Mouse (Mus musculus): ENCODE measurements around the gene Sar1b.

The Sar1b gene

DNA sequence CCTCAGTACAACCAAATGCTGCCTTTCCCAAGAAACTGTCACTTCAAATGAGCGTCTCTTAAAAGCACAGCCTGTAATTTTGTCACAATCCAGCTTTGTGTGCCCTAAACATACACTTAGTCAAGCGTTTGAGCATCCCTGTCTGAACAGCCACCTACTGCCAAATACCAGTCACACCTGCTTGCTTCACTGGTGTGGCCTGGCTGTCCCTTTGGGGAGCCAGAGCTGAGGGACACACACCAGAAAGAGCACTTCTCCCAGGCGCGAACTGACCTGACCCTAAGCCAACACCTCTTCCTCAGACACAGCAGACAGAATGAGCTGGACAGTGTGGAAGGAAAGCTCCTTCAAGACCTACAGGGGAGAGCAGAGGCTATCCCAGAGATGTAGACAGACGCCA, 69.5 kb downstream of the Sar1b start:
- no peak for DNase-seq

DNA sequence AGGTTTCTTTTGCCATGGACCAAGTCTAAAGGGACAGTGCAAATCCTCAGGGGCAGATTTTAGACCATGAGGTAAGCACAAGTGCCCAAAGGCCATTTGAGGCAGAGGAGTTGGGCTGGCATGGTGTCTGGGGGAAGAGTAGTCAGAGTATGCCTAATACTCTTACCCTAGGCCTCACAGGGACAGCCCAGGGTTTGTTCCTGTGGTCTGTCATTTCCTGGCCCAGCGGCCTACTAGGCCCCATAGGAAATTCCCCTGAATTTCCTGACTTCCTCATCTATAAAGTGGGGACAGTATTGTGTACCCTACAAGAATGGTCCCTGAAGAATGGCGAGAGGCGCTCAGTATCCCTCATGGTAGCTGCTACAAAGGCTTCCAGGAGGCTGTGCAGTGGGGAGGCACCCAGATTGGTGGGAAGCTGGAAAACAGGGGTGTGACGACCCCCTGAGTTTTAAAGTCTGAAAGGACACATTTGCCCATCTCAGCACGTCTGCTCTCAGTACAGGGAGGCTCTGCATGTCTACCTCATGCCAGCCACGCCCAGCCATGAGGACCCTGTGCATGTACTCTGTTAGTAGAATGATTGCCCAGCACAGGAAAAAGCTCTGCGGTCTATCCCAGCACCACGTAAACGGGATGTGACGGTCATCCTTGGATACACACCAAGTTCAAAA, 70.0 kb downstream of the Sar1b start:
- no peak for DNase-seq

DNA sequence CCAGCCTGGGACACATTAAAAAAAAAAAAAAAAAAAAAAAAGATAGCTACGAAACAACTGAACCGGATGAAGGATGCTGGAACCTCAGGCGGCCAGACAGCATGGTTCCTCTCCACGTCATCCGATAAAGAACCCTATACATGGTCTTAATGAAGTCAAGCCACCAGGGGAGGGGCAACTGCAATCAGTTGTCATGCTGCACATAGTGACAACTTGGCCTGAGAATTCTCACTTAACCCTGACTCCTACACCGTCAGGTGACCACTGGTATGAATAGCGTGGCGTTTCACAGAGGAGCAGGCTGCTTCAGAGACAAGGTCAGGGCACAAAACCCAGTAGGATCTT, 70.6 kb downstream of the Sar1b start:
- DNase-seq = no peak

DNA sequence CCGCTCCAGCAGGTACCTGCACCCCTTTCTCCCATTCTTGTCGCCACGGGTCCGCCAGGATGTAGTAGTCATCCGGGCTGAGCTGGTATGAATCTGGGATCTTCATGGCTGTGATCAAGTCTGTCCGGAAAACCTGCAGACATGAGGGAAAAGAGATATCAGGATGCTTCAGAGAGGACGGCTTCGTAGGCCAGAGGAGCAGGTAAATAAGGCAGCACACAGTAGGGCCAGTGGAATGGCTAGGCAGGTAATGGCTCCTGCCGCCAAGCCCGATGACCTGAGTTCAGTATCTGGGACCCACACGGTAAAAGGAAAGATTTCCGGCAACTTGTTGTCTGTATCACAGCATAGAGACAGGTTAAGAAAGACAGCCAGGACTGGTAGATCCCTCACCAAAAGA, 72.1 kb downstream of the Sar1b start:
- DNase-seq = no peak

DNA sequence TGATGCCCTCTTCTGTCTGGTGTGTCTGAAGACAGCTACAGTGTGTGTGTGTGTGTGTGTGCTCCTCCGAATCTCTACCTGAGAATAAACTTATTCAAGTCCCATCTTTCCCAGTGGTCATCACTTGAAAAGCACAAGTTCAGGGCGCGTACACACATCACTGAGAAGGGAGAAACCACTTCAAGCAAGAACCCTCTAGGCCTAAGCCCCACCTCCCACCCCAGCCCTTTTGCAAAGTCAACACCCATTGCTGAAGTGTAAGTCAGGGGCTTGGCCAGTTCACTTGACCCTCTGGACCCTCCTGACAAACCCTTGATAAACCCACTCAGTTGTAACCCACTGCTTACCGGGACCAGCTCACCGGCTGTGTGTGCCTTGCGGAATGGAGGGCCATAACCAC, 73.0 kb downstream of the Sar1b start:
- DNase-seq = no peak

DNA sequence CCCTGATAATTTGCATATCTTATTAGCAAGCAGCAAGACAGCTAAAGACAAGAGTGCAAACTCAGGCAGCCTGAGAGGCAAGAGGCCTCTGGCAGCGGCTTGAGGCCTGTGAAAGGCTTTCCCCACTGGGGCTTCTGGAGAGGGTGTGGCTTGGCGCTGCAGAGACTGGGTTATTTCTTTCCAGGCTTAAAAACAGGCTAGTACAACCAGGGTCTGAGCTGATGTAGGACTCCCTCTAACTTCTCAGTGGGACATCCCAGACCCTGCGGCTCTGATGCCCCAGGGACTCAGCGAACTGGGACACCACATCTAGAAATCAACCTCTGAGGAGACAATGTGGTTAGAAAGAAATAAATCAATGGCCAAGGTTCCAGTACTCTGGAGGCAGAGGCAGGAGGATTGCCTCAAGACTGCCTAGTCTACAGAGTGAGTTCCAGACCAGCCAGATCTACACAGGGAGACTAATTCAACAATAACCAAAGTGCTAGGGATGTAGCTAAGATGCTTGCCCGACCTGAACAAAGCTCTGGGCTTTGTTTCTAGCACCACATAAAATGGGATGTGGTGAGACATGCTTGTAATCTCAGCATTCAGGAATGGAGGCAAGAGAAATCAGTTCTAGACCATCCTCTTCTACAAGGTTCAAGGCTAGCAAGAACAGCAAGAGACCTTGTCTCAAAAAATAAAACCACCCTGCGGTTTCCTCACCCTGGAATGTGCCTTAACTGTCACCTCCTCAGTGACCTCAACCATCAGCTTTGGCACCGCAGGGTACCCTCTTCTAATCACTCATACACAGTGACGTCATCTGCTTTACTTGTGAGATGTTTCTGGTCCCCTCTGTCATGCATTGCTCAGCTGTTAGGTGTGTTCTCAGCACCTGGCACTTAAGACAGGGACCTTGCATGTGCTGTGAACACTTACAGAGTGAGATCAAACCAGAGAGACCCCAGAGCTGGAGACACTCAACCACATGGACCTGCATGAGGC, 74.0 kb downstream of the Sar1b start:
- DNase-seq = no peak

DNA sequence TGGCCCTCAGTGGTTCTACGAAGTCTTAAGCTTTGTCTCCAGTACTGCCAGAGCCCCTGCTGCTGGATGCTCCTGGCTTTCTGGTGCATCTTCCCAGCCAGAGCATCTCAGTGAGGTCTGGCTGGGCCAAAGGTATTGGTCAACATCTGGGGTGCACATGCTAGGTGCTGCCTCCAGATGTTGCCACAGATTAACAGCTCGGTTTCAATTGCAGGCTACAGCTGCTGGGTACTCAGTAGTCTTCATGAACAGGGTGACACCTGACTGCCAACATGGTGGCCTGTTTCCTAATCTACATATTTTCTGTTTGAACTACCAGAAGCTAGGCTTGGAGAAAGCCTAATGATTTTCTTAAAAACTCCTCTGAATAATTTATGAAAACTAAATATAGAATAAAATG, 75.6 kb downstream of the Sar1b start:
- no peak for DNase-seq

DNA sequence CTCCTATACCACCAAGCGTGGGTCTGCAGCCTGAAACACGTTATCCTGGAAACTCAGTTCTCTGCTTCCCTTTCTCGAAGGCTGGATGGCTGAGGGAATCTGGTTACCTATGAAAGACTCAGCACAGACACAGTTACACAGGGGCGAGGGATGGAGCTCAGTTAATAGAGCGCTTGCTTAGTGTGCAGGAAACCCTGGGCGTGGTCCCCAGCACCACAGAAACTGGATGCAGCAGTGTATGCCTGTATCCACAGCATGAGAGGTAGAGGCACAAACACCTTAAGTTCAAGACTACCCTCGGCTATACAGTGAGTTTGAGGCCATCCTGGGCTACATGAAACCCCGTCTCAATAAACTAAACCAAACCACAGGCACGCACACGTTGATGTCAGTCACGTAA, 76.5 kb downstream of the Sar1b start:
- no peak for DNase-seq

DNA sequence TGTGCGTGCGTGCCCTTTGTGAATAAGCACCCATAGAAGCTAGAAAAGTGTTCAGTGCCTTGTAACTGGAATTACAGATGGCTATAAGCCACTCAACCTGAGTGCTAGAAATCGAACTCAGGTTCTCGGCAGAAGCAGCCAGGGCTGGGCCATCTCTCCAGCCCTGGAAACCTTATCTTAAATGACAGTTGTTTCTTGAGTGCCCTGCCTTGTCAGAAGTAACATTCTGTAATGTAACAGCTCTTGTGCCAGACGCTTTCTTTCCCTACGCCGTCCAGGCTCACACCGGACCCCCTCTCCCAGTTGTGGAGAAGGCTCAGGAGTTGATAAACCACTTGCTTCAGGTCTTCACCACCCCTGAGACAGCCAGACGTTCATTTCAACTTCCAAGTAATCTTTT, 77.2 kb downstream of the Sar1b start:
- DNase-seq = no peak

DNA sequence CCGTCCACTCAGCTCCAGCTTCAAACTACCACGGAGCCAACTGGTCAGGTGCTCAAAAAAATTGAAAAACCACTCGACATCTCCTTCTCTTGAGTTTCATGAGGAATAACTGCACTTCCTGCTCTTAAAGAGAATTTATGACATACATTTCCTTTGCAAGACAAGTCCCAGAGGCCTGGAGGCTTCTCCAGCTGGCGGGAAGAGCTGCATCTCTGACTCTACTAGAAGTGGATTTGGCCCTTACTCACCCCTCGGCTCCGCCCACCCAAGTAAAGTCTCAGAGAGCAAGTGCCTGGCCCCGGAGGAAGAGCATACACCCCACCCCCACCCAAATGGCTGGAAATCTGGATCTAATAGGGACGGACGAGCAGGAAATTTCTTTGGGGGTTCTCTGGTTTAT, 77.7 kb downstream of the Sar1b start:
- DNase-seq = no peak
